Mouse (Mus musculus) forebrain, embryonic 16.5 days (tissue): ENCODE data around the gene Drc7. TPM values are rescaled to one million over a fixed set of nuclear protein-coding genes. Genes with fewer than 3 reads are reported as not detected.

Experiments used
- ATAC-seq: fragments of 200-750 bp; cut with Nextera tagmentation; 2 replicates; pipeline ENCODE4 v1.8.0; 2017; ENCODE audit warnings: mild to moderate bottlenecking, moderate library complexity
- H3K27ac ChIP-seq: fragments of 300-500 bp; sonication (generic); 2 replicates; pipeline ENCODE4 v1.5.1; 2014; ENCODE audit warnings: low read length, control low read depth
- H3K27me3 ChIP-seq: fragments of 300-500 bp; sonication (generic); replicated peaks from 2 replicates; pipeline ENCODE4 v1.6.1; 2014; ENCODE audit warnings: low read length; ENCODE audit not compliant: control insufficient read depth, insufficient read depth
- H3K36me3 ChIP-seq: fragments of 300-500 bp; sonication (generic); 2 replicates; pipeline ENCODE4 v1.6.1; 2014; ENCODE audit not compliant: control insufficient read depth, insufficient read depth
- H3K4me1 ChIP-seq: fragments of 300-500 bp; sonication (generic); replicated peaks from 2 replicates; pipeline ENCODE4 v1.6.1; 2014; ENCODE audit warnings: low read length; ENCODE audit not compliant: control insufficient read depth, insufficient read depth
- H3K4me2 ChIP-seq: fragments of 300-500 bp; sonication (generic); 2 replicates; pipeline ENCODE4 v1.6.1; 2014; ENCODE audit warnings: mild to moderate bottlenecking, low read length, control low read depth
- H3K4me3 ChIP-seq: fragments of 300-500 bp; sonication (generic); replicated peaks from 2 replicates; pipeline ENCODE4 v1.5.1; 2014; ENCODE audit warnings: mild to moderate bottlenecking, low read length, control low read depth
- H3K9ac ChIP-seq: fragments of 300-500 bp; sonication (generic); replicated peaks from 2 replicates; pipeline ENCODE4 v1.6.1; 2014; ENCODE audit warnings: low read depth, low read length, control low read depth
- H3K9me3 ChIP-seq: fragments of 300-500 bp; sonication (generic); 2 replicates; pipeline ENCODE4 v1.6.1; 2016; ENCODE audit warnings: low read length; ENCODE audit not compliant: control insufficient read depth
- WGBS: fragments of 180-500 bp; shearing (Covaris S2); extraction: QIAGEN DNeasy Blood & Tissue Kit; methylation state at CpG from one replicate; pipeline ENCODE4 v1.1.7; 2014; 5-methylcytosine and 5-hydroxymethylcytosine counted together
- polyA plus RNA-seq: library from polyadenylated mRNA; unstranded; fragments of >200 nt; fragmentation: Nextera tagmentation; extraction: Ambion mirVana; gene quantifications from 2 replicates; pipeline ENCODE4 v1.2.1, GENCODE M21; 2015

Drc7 gene
- polyA plus RNA-seq, 1 experiment from 2014 or later = 1.3 TPM

DNA sequence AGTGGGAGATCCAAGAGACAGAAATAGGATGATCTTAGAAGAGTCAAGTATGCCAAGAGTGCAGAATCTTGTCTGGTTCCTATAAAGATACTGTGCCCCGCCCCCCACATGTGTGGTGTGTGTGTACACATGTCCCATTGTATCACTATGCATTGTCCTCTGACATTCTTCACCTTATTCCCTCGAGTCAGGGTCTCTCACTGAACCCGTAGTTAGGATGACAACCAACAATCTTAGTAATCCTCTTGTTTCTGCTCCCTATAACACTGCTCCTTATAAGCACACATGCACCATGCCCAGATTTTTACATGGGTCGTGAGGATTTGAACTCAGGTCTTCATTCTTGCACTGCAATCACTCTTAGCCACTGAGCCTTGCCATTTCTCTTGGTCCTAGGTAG lies 24.4 kb downstream of the Drc7 start:
- no peak overlapping the region for H3K27ac ChIP-seq
- 85% methylated on average over 4 of the region's 4 CpGs for WGBS
- no peak overlapping the region for H3K4me2 ChIP-seq
- H3K9ac ChIP-seq = no peak overlapping the region
- H3K27me3 ChIP-seq = 0 out of 2 replicates have a peak, but pooled peaks cover 3% of the 10 kb centered on the region
- H3K4me3 ChIP-seq = no peak overlapping the region
- no peak for ATAC-seq
- no peaks in the 10 kb centered on the region for H3K36me3 ChIP-seq
- no peaks in the 10 kb centered on the region for H3K9me3 ChIP-seq
- H3K4me1 ChIP-seq = peaks cover 13% of the 10 kb centered on the region

DNA sequence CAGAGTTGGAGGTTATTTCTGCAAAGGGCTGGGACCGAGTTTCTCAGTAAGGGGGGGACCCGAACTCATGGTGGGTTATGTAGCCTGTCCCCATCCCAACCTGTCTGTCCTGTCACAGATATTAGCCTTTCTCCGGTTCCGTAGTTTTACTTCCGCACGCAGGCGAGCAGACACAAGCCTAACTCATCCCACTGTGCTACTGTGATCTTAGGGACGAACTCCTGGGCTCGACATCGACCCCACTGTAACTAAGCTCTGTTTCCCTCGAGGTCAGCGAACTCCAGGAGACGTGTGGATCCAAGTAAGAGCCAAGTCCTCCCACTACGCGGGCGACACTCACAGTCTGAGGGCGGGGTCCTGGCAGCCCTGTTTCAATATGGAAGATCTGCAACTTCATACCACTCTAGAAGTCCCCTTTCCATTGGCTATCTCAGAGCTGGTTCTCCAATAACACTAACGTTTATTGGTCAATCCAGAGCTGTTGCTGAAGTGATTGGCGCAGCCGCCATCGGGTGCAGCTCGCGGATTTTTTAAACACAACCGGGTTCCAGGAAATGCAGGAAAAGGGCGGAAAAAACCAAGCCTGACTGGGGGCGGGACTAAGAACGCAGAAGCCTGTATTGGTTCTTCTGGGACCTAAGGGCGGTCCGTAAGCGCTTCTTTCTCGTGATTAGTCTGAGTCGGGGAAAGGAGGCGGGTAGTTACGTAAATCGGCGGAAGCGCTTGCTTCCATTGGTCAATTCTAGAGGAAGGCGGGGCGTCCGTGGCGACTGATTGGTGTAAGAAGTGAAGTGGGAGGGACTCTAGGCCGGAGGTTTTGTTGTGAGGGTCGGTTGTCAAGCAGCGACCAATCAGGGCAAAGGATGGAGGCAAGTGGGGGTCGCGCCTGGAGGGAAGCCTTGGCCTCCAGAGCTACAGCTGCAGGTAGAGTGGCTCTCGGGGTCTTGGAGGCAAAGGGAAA lies 25.8 kb downstream of the Drc7 start, which contains the start of gene Katnb1:
Gene Katnb1 (plus strand): TSS at position 806 of the 961 bp plus-strand sequence.
- WGBS = under 1% methylated on average over 47 of the region's 47 CpGs
- H3K4me2 ChIP-seq = peak within 1 kb of the TSS; percentile 78
- H3K36me3 ChIP-seq = no peaks in the 10 kb centered on the region
- peak within 1 kb of the TSS; percentile 78 for H3K9ac ChIP-seq
- no peaks in the 10 kb centered on the region for H3K9me3 ChIP-seq
- H3K27me3 ChIP-seq = 0 out of 2 replicates have a peak, but pooled peaks cover 3% of the 10 kb centered on the region
- peaks cover 13% of the 10 kb centered on the region for H3K4me1 ChIP-seq
- peak; percentile 97 for ATAC-seq
- H3K27ac ChIP-seq = peak within 1 kb of the TSS; percentile 68
- peak within 1 kb of the TSS; percentile 88 for H3K4me3 ChIP-seq

DNA sequence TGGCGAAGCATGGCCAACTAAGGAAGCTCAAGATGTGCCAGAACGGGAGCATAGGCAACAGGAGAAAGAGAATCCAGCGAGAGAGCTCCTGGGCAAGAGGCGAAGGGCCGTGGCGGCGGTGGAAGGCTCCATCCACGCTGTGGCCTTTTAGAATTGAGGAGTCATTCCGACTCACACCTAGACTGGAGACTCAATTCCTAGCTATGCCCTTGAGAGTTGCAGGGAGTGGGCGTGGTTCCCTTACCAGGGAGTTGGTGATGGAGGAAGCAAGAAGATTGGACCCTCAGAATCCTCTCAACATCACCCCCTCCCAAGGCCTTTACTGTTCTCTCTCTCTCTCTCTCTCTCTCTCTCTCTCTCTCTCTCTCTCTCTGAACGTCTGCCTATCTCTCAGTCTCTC lies 26.7 kb downstream of the Drc7 start:
- H3K4me1 ChIP-seq = peaks cover 13% of the 10 kb centered on the region
- H3K4me2 ChIP-seq = peak overlapping the region; percentile 73
- H3K9me3 ChIP-seq = no peaks in the 10 kb centered on the region
- ATAC-seq = no peak
- 0 out of 2 replicates have a peak, but pooled peaks cover 3% of the 10 kb centered on the region for H3K27me3 ChIP-seq
- peak overlapping the region; percentile 78 for H3K9ac ChIP-seq
- peak overlapping the region; percentile 61 for H3K27ac ChIP-seq
- WGBS = 7% methylated on average over 11 of the region's 11 CpGs
- H3K36me3 ChIP-seq = no peaks in the 10 kb centered on the region
- H3K4me3 ChIP-seq = peak overlapping the region; percentile 88

DNA sequence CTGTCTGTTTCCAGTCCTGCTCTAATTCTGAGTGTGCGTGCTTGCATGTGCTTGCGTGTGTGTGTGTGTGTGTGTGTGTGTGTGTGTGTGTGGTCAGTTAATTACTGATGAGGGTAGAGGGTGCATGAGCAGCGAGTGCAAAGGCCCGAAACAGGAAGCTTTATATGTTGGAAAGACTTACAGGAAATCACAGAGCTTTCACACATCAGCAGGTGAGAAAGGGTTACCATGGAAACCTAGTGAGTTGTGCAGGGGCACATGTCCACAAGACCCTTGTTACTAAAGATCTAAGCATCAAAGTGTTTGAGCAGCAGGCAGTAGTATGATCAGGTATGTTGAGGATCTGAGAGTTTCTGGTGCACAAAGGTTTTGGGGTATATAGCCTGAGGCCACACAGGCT lies 29.4 kb downstream of the Drc7 start:
- H3K4me3 ChIP-seq = no peak overlapping the region
- ATAC-seq = no peak
- WGBS = 84% methylated on average over 4 of the region's 4 CpGs

DNA sequence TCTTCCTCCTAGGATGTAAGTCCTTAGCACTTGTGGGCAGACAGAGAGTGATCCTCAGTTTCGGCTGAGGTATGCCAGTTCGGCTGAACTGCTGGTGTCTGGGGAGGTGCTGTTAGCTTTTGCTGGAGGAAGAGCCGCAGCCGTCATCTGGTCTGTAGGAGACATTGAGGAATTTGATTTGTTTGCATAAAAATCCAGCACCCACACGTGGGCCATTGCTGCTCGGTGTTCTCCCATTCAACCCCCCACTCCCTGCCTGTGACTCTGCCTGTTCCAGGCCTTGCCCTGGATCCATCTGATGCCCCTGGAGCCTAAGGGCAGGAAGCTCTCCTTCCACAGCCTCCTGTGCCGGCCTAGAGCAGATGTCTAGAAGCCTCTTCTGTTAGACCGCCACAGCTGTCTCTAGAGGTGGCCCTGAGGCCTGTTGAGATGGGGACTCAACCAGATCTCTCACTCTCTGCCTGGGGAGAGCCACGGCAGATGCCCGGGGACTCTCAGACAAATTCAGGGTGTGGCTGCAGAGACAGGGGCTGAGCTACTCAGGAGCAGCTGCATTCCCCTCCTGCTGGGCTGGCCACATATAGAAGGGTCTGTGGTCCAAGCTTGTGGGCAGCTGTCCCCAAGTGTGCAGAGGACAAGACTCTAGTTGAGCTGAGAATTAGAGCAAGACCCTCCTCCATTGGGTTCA lies 30.0 kb downstream of the Drc7 start:
- H3K4me1 ChIP-seq = peaks cover 13% of the 10 kb centered on the region
- no peaks in the 10 kb centered on the region for H3K27me3 ChIP-seq
- no peak overlapping the region for H3K4me3 ChIP-seq
- no peak overlapping the region for H3K9ac ChIP-seq
- H3K27ac ChIP-seq = no peak overlapping the region
- H3K36me3 ChIP-seq = peaks cover 6% of the 10 kb centered on the region
- no peak overlapping the region for H3K4me2 ChIP-seq
- 86% methylated on average over 10 of the region's 10 CpGs for WGBS
- ATAC-seq = no peak
- H3K9me3 ChIP-seq = no peaks in the 10 kb centered on the region

More for the DNA sequence above, 29.4 kb downstream of the Drc7 start:
- Histone ChIP-seq H3K4me2 (no peak overlapping the region), H3K27me3 (no peaks in the 10 kb centered on the region), H3K36me3 (peaks cover 5% of the 10 kb centered on the region; the same call in 1 of the 2 replicates), H3K9me3 (no peaks in the 10 kb centered on the region), H3K4me1 (peaks cover 13% of the 10 kb centered on the region), H3K9ac (no peak overlapping the region), H3K27ac (no peak overlapping the region)

DNA sequence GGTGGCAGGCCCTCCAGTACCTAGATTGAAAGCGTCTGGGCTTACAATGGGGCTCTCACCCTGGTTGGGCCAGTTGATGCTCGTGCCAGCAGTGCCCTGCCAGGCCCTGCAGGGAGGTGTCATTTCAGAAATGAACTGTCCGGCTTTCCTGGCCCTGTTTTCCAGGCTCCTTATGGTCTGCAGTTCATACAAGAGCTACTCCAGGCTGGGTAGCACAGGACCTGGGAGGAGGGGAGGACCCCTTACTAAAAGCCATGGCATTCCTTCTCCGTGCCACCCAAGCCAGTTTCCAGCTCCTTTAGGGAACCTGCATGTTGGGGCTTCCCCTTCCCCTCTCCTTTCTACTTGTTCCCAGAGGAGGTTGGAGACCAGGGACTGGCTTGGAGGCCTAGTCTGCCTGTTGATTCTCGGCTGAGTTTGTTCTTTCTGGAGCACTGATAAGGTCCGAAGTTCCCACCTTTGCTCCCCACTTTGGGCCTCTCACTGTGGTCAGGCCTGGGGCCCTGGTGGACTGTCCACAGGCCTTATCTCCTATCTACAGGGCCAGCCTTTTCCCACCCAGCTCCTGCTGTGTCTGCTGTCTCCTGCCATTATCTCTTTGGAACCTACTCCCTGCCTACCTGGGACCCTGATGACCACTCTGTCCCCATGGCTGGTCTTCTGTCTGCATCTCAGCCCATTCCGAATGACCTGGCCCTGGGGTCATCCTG lies 30.7 kb downstream of the Drc7 start:
- peaks cover 11% of the 10 kb centered on the region for H3K36me3 ChIP-seq
- no peak for ATAC-seq
- WGBS = 96% methylated on average over 7 of the region's 7 CpGs
- no peaks in the 10 kb centered on the region for H3K27me3 ChIP-seq
- no peaks in the 10 kb centered on the region for H3K9me3 ChIP-seq
- no peak overlapping the region for H3K27ac ChIP-seq
- H3K4me2 ChIP-seq = no peak overlapping the region
- H3K4me3 ChIP-seq = no peak overlapping the region
- H3K9ac ChIP-seq = no peak overlapping the region
- peaks cover 13% of the 10 kb centered on the region for H3K4me1 ChIP-seq

DNA sequence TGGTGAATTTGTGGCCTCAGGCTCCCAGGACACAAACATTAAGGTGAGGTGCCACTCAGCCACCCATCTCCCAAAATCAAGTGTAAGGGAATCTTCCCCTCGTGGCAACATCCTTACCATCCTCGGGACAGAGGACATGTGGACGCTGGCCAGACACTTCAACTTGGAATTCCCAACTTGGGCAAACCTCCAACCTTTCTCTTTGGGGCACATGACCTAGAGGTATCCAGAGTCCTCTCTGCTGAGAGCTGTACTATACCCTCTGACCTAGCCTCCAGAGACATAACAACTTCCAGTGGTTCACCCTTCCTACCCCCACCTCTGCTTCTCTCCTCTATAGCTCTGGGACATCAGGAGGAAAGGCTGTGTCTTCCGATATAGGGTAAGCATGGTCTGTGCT lies 38.7 kb downstream of the Drc7 start:
- H3K36me3 ChIP-seq = peaks cover 27% of the 10 kb centered on the region
- WGBS = 89% methylated on average over 4 of the region's 4 CpGs

DNA sequence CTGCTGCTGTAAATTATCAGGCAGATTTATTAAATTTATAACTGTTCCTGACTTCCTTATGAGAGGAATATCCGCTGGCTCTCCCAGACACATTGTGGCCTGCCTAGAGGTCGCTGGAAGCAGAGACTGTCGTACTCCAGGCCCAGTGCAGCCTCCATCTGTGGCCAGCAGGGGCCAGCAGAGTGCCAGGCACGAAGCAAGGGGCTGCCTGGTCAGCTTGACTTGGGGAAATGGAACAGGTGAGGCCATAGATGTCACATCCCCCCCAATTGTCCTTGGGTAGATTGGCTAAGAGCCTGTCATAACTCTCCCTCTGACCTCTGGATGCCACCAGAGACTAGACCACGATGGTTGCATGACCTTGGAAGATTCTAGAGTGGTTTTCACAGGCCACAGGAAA lies 44.1 kb downstream of the Drc7 start:
- peak; percentile 56; the same call in 1 of the 2 replicates for ATAC-seq
- WGBS = 30% methylated on average over 5 of the region's 5 CpGs
- no peak overlapping the region for H3K4me2 ChIP-seq

More for the DNA sequence above, 38.7 kb downstream of the Drc7 start:
- no peaks in the 10 kb centered on the region for H3K27me3 ChIP-seq
- no peak overlapping the region for H3K4me3 ChIP-seq
- H3K4me1 ChIP-seq = no peaks in the 10 kb centered on the region
- H3K27ac ChIP-seq = no peak overlapping the region
- no peak for ATAC-seq
- no peak overlapping the region for H3K9ac ChIP-seq
- no peak overlapping the region for H3K4me2 ChIP-seq
- no peaks in the 10 kb centered on the region for H3K9me3 ChIP-seq

More for the DNA sequence above, 44.1 kb downstream of the Drc7 start:
- H3K27me3 ChIP-seq = no peaks in the 10 kb centered on the region
- peaks cover 22% of the 10 kb centered on the region for H3K36me3 ChIP-seq
- H3K9me3 ChIP-seq = no peaks in the 10 kb centered on the region
- H3K9ac ChIP-seq = no peak overlapping the region
- H3K4me3 ChIP-seq = no peak overlapping the region
- H3K4me1 ChIP-seq = no peaks in the 10 kb centered on the region
- H3K27ac ChIP-seq = no peak overlapping the region
